ENCODE assay signal across 8 mouse cellular contexts in genomic region chr2:167278751-167279526, GRCm38 (mm10). TPM values are rescaled to one million over a fixed set of nuclear protein-coding genes. Genes with fewer than 3 reads are reported as not detected.
A peak's percentile ranks its signal among the peaks of the same experiment; 100 is the strongest.
DNase-seq lines count a peak whose midpoint lies in the region; ATAC-seq and TF ChIP-seq lines count a peak whose summit lies in the region.

No protein-coding gene starts in this region.

- H3K4me3 ChIP-seq in cortical plate, adult 2 months (ENCODE audit: insufficient read depth, low read length) = no peak overlapping the region
- H3K4me3 ChIP-seq in kidney, embryonic 14.5 days (ENCODE audit: low read length) = no peak overlapping the region
- no peak overlapping the region for H3K4me3 ChIP-seq in liver, embryonic 11.5 days (ENCODE audit: low read depth, low read length)
- no peak overlapping the region for H3K4me3 ChIP-seq in neural tube, embryonic 11.5 days (ENCODE audit: low read depth, low read length)

- H3K4me1 ChIP-seq in cortical plate, adult 2 months (ENCODE audit: control insufficient read depth, insufficient read depth, low read length) = no peaks in the 10 kb centered on the region
- no peaks in the 10 kb centered on the region for H3K4me1 ChIP-seq in kidney, embryonic 14.5 days (ENCODE audit: control insufficient read depth, insufficient read depth, low read length)
- H3K4me1 ChIP-seq in liver, embryonic 11.5 days (replicated peaks; ENCODE audit: control insufficient read depth, insufficient read depth, low read length) = no peaks in the 10 kb centered on the region
- no peaks in the 10 kb centered on the region for H3K4me1 ChIP-seq in neural tube, embryonic 11.5 days (ENCODE audit: control insufficient read depth, insufficient read depth, low read length)

- DNase-seq in CD4-positive helper T cell, adult 2 months (ENCODE audit: low read depth, low spot score) = peak; percentile 66
- DNase-seq in gastrocnemius, postnatal 14 days = peak; percentile 68
- peak; percentile 67 for DNase-seq in liver, embryonic 11.5 days (ENCODE audit: low spot score)
- peak; percentile 63 for DNase-seq in neural tube, embryonic 11.5 days (ENCODE audit: low spot score)
- peak; percentile 68 for DNase-seq in thymus, postnatal 14 days

- no peak overlapping the region for H3K27ac ChIP-seq in cortical plate, adult 2 months (ENCODE audit: insufficient read depth, low read length)
- no peak overlapping the region for H3K27ac ChIP-seq in kidney, embryonic 14.5 days (ENCODE audit: low read depth, low read length)
- no peak overlapping the region for H3K27ac ChIP-seq in liver, embryonic 11.5 days (ENCODE audit: low read depth, low read length)
- no peak overlapping the region for H3K27ac ChIP-seq in neural tube, embryonic 11.5 days (ENCODE audit: low read depth, low read length)

- TF ChIP-seq POLR2A in cortical plate, adult 2 months (IDR thresholded peaks at IDR 0.05; ENCODE audit: extremely low read depth, insufficient read depth, low read length) = no peak

- intact Hi-C loops in gastrocnemius, postnatal 14 days (cut with DNase I; ENCODE audit: low total_unique reads) = loop anchor here (2.0 to 5.0 kb wide), 2 partner anchors 56 to 207 kb away; no protein-coding TSS in a partner anchor

- no peaks in the 10 kb centered on the region for H3K9me3 ChIP-seq in kidney, embryonic 14.5 days (ENCODE audit: control insufficient read depth, low read length)
- no peaks in the 10 kb centered on the region for H3K9me3 ChIP-seq in liver, embryonic 11.5 days (ENCODE audit: control insufficient read depth, low read length)
- H3K9me3 ChIP-seq in neural tube, embryonic 11.5 days (ENCODE audit: control insufficient read depth, low read length) = no peaks in the 10 kb centered on the region

- H3K4me2 ChIP-seq in kidney, embryonic 14.5 days (replicated peaks; ENCODE audit: low read depth, low read length) = no peak overlapping the region
- no peak overlapping the region for H3K4me2 ChIP-seq in liver, embryonic 11.5 days
- H3K4me2 ChIP-seq in neural tube, embryonic 11.5 days (ENCODE audit: low read depth) = no peak overlapping the region

- peak; percentile 49 for ATAC-seq in activated CD4-positive, CD25-positive, alpha-beta regulatory T cell, adult 4 months
- peak; percentile 70 for ATAC-seq in kidney, embryonic 14.5 days (ENCODE audit: low FRiP score, low TSS enrichment)
- ATAC-seq in liver, embryonic 11.5 days (replicated peaks; ENCODE audit: low FRiP score) = peak; percentile 47; the same call in 1 of the 2 replicates
- ATAC-seq in neural tube, embryonic 11.5 days (ENCODE audit: insufficient read depth, low FRiP score, low TSS enrichment) = no peak

- WGBS in kidney, embryonic 14.5 days = 58% methylated on average over 17 of the region's 17 CpGs
- WGBS in liver, embryonic 11.5 days = 57% methylated on average over 17 of the region's 17 CpGs
- 62% methylated on average over 17 of the region's 17 CpGs for WGBS in neural tube, embryonic 11.5 days

- TF ChIP-seq CTCF in cortical plate, adult 2 months (IDR thresholded peaks at IDR 0.05; ENCODE audit: extremely low read depth, insufficient read depth, low read length) = peak; percentile 82

- no peak overlapping the region for H3K9ac ChIP-seq in kidney, embryonic 14.5 days (ENCODE audit: low read depth, low read length)
- H3K9ac ChIP-seq in liver, embryonic 11.5 days (ENCODE audit: low read depth, low read length) = no peak overlapping the region
- no peak overlapping the region for H3K9ac ChIP-seq in neural tube, embryonic 11.5 days (ENCODE audit: low read length)

- no peaks in the 10 kb centered on the region for H3K36me3 ChIP-seq in kidney, embryonic 14.5 days (ENCODE audit: control insufficient read depth, insufficient read depth, low read length)
- no peaks in the 10 kb centered on the region for H3K36me3 ChIP-seq in liver, embryonic 11.5 days (ENCODE audit: control insufficient read depth, insufficient read depth, low read length)
- H3K36me3 ChIP-seq in neural tube, embryonic 11.5 days (ENCODE audit: control insufficient read depth, insufficient read depth, low read length) = no peaks in the 10 kb centered on the region

- no peaks in the 10 kb centered on the region for H3K27me3 ChIP-seq in kidney, embryonic 14.5 days (ENCODE audit: control insufficient read depth, insufficient read depth, low read length)
- H3K27me3 ChIP-seq in liver, embryonic 11.5 days (replicated peaks; ENCODE audit: control insufficient read depth, insufficient read depth, low read length) = 0 out of 2 replicates have a peak, but pooled peaks cover 5% of the 10 kb centered on the region
- H3K27me3 ChIP-seq in neural tube, embryonic 11.5 days (ENCODE audit: control insufficient read depth, insufficient read depth, low read length) = no peaks in the 10 kb centered on the region

RNA-seq across cellular contexts. Expression of gene Ptgis, which starts 38.5 kb away (rescaled TPM):
- under 1 TPM in 1 of 2 experiments, not detected in 1; 0.17 TPM for polyA plus RNA-seq in activated CD4-positive, CD25-positive, alpha-beta regulatory T cell, adult 4 months (2017; shearing (Covaris generic))
- polyA plus RNA-seq in cortical plate, adult 2 months (2012; rRNA removed) = 2.0 and 2.1 TPM in 2 replicates
- 10 to 100 TPM in 1 of 2 experiments, 1 to 10 TPM in 1; 8.0 to 11.1 TPM for total RNA-seq in gastrocnemius, postnatal 14 days (2021)
- polyA plus RNA-seq in kidney, embryonic 14.5 days (2014; fragmentation: Nextera tagmentation; extraction: Ambion mirVana) = 15.5 and 18.0 TPM in 2 replicates
- polyA plus RNA-seq in liver, embryonic 11.5 days (2014; fragmentation: Nextera tagmentation; extraction: Ambion mirVana) = 7.4 and 7.7 TPM in 2 replicates
- 10.6 and 10.7 TPM in 2 replicates for polyA plus RNA-seq in neural tube, embryonic 11.5 days (2014; fragmentation: Nextera tagmentation; extraction: Ambion mirVana)
